Mouse (Mus musculus) spleen, adult 2 months (tissue): Measurements from ENCODE around the gene Cntnap2.

Experiments used
- CTCF ChIP-seq: fragments of 200-500 bp; IDR thresholded peaks from 2 replicates; pipeline ENCODE4 v1.5.1; 2011; ENCODE audit warnings: mild to moderate bottlenecking, inconsistent platforms; ENCODE audit not compliant: insufficient read depth, insufficient read length, insufficient replicate concordance; ENCODE audit errors: extremely low read depth
- POLR2A ChIP-seq: fragments of 200-500 bp; IDR thresholded peaks from 2 replicates; pipeline ENCODE4 v1.6.1; 2011; ENCODE audit warnings: low read depth, low read length, inconsistent platforms

DNA sequence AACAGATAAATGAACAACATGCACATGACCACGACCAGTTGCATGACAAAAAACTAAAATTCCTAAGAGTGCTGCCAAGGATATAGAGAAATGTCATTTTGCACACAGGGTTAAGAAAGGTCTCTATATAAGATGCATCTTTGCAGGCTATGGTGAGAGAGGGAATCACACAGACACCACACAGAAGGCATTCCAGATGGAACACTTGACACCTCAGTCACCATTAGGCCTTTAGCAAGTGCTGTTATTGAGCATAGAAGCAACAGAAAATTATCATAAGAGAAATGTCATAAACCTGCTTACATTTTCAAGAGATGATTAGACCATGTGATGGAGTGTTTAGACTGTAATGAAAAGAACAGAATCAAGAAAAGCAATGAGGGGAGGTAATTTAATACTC, 1107.7 kb downstream of the Cntnap2 start:
- no peak for TF ChIP-seq CTCF
- TF ChIP-seq POLR2A, result no peak
